Mouse (Mus musculus): Measurements from ENCODE around the gene 6430531B16Rik.

DNA sequence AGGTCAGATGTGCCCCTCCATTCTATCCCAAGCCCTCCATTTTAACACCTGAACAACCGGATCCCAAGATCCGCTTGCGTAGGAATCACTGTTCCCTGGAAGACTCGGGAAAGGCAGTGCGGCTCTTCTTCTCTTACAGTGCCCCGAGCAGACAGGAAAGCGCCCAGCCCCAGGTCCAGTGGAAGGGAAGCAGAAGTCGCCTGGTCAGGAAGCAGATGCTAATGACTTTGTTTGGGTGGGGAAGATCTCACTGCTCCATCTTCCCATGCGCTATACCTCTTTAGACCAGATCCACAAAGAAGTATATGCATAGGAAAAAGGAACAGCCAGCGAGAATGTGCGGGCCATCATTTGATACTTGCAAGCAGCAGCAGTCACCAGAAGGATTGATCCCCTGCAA, 21.1 kb downstream of the 6430531B16Rik start:
- TF ChIP-seq CTCF (IDR thresholded peaks at IDR 0.05; ENCODE audit: low read depth, low read length), result no peak
- TF ChIP-seq POLR2AphosphoS5 (IDR thresholded peaks at IDR 0.05; ENCODE audit: insufficient replicate concordance, low read depth, low read length), result no peak

All from G1E (cell line).